Mouse (Mus musculus): ENCODE data around the gene Klk10. TPM values are rescaled to one million over a fixed set of nuclear protein-coding genes. Genes with fewer than 3 reads are reported as not detected.
A peak's percentile ranks its signal among the peaks of the same experiment; 100 is the strongest.

Gene Klk10
- polyA plus RNA-seq, 1 experiment from 2014 or later, result 0.10 TPM

DNA sequence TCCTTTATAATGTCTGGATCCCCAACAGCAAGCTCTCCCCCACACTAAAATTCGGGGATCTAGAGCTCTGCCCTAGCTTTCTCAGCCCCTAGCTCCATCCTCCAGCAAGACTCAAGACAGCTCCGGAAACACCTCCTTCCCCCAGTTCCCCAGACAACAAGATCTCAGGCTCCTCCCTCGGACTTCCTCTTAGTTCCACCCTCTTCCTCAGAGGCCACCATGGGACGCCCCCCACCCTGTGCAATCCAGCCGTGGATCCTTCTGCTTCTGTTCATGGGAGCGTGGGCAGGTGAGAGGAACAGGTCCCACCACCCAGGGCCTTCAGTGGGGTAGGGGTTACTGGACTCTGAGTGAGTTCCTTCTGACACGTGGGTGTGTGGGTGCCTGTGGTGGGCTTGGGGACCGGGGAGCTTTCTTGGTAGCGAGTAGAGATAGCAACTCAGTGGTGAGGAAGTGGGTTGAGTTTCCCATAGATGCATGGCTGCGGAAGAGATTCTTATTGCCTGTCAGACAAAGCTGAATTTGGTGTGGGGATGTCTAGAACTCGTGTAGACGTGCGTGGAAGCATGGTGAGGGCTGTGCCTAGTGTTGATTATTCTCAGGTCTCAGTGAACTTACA lies 17.1 kb downstream of the Klk10 start:
- H3K27me3 ChIP-seq, result peaks cover 22% of the 10 kb centered on the region; the same call in 1 of the 2 replicates
- 42% methylated on average over 13 of the region's 13 CpGs for WGBS
- peak; percentile 58 for ATAC-seq (ENCODE audit: low FRiP score, low read depth)
- no peaks in the 10 kb centered on the region for H3K36me3 ChIP-seq
- peak overlapping the region; percentile 47 for H3K4me3 ChIP-seq
- H3K4me1 ChIP-seq (replicated peaks), result peaks cover 17% of the 10 kb centered on the region
- 0 out of 2 replicates have a peak overlapping the region, but pooled peaks have one; percentile 36 for H3K9ac ChIP-seq
- no peaks in the 10 kb centered on the region for H3K9me3 ChIP-seq
- no peak overlapping the region for H3K27ac ChIP-seq (replicated peaks)
- peak overlapping the region; percentile 76 for H3K4me2 ChIP-seq

DNA sequence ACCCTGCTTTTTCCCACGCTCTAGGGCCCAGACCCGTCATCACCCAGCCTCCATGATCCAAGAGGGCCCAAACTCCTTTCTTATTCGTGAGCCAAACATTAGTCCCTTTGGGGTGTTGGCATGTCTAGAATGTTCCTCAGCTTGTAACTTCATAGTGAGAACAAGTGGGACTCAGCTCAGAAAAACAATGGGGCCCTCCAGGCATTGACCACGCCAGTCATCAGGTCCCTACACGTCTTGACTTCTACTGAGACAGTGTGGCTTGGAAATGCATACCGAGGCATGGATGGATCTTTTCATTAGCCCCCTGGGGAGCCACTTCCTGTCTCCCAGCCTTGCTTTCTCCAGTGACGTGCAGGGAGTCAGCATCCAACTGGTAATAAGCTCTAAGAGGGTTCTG lies 19.0 kb downstream of the Klk10 start:
- Histone ChIP-seq H3K9ac (no peak overlapping the region), H3K4me3 (no peak overlapping the region), H3K27ac (replicated peaks) (no peak overlapping the region), H3K4me1 (replicated peaks) (peaks cover 17% of the 10 kb centered on the region), H3K27me3 (peaks cover 22% of the 10 kb centered on the region; the same call in 1 of the 2 replicates), H3K36me3 (no peaks in the 10 kb centered on the region), H3K9me3 (no peaks in the 10 kb centered on the region), H3K4me2 (no peak overlapping the region)
- no peak for ATAC-seq (ENCODE audit: low FRiP score, low read depth)
- WGBS, result 77% methylated on average over 7 of the region's 7 CpGs

DNA sequence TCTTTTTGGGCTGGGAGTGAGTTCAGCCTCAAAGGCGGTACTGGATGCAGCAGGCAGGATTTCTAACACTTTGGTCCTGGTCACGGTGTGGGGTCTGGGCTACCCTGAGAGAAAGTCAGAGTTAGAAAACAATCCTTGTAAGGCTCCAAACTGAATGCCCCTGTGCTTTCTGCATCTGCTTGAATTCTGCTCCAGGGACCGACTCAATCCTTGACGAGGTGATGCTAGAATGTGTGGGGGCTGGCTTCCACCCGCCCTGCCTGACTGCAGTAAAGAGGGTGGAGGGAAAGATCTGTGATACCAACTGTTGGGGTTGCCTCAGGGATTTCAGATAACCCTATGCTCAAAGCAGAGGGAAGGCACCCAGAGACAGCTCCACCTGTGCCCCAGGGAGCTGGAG lies 30.2 kb downstream of the Klk10 start, which contains the start of gene Klk7:
TSS of gene Klk7 (plus strand) at position 301 of the 400 bp plus-strand sequence.
- no peaks in the 10 kb centered on the region for H3K27me3 ChIP-seq
- no peak within 1 kb of the TSS for H3K27ac ChIP-seq (replicated peaks)
- no peak for ATAC-seq (ENCODE audit: low FRiP score, low read depth)
- no peak within 1 kb of the TSS for H3K4me2 ChIP-seq
- H3K4me1 ChIP-seq (replicated peaks), result no peaks in the 10 kb centered on the region
- no peaks in the 10 kb centered on the region for H3K36me3 ChIP-seq
- no peaks in the 10 kb centered on the region for H3K9me3 ChIP-seq
- H3K9ac ChIP-seq, result no peak within 1 kb of the TSS
- H3K4me3 ChIP-seq, result no peak within 1 kb of the TSS
- 53% methylated on average over 5 of the region's 5 CpGs for WGBS

DNA sequence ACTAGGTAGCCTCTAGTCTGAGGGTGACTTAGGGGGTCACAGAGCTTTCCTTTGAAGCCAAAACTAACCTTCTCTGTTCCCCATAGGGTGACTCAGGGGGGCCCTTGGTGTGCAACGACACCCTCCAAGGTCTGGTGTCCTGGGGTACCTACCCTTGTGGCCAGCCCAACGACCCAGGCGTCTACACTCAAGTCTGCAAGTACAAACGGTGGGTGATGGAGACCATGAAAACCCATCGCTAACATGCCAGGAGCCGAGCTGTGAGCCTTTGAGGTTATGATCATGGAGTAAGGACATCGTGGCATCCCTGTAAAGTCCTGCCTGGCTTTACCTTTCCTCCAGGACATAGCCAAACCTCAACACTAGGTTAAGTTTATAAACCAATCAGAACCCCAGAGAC lies 34.4 kb downstream of the Klk10 start:
- no peak overlapping the region for H3K27ac ChIP-seq (replicated peaks)
- H3K9ac ChIP-seq, result no peak overlapping the region
- H3K4me1 ChIP-seq (replicated peaks), result no peaks in the 10 kb centered on the region
- no peak for ATAC-seq (ENCODE audit: low FRiP score, low read depth)
- H3K4me3 ChIP-seq, result no peak overlapping the region
- no peaks in the 10 kb centered on the region for H3K9me3 ChIP-seq
- no peaks in the 10 kb centered on the region for H3K36me3 ChIP-seq
- no peak overlapping the region for H3K4me2 ChIP-seq
- WGBS, result 89% methylated on average over 7 of the region's 7 CpGs
- no peaks in the 10 kb centered on the region for H3K27me3 ChIP-seq

DNA sequence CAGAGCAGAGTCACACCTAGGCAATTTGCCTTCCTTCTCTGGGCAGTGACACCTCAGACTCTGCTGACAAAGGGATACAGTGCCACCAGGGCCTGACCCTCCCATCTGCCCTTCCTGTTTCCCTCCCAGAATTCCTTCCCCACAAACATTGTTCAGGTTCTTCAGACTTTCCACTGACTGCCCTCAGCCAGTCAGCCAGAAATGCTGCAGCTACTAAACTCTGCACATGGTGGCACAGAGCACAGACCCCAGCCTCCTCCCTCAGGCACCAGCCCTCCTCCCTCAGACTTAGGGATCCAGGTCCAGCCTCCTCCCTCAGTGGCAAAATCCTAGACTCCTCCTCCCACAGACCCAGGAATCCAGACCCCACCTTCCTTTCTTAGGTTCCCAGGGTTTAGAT lies 35.9 kb downstream of the Klk10 start:
- Histone ChIP-seq H3K9me3 (no peaks in the 10 kb centered on the region), H3K36me3 (no peaks in the 10 kb centered on the region), H3K4me3 (no peak overlapping the region), H3K27ac (replicated peaks) (no peak overlapping the region), H3K27me3 (no peaks in the 10 kb centered on the region), H3K9ac (no peak overlapping the region), H3K4me1 (replicated peaks) (no peaks in the 10 kb centered on the region), H3K4me2 (no peak overlapping the region)
- no peak for ATAC-seq (ENCODE audit: low FRiP score, low read depth)

DNA sequence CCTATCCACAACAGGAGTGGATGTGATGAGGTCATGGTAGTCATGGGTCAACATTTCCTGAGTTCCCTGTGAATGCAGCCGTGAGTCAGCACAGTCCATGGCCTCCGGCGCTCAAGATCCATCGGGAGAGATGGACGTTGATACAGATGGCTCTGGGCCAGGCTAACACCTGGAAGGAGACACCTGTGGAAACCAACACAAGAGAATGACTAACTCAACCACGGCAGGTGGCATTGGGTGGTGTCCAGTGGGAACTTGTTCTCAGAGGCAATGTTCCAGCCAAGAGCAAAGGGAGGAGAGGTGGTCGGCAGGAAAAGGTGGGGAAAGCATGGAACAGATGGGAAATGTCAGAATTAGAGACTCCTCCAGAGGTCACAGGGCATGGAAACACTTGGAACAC lies 40.7 kb downstream of the Klk10 start:
- Histone ChIP-seq H3K4me2 (no peak overlapping the region), H3K9me3 (no peaks in the 10 kb centered on the region), H3K27ac (replicated peaks) (no peak overlapping the region), H3K36me3 (no peaks in the 10 kb centered on the region), H3K9ac (no peak overlapping the region), H3K27me3 (no peaks in the 10 kb centered on the region), H3K4me1 (replicated peaks) (no peaks in the 10 kb centered on the region), H3K4me3 (no peak overlapping the region)
- no peak for ATAC-seq (ENCODE audit: low FRiP score, low read depth)
- 96% methylated on average over 7 of the region's 7 CpGs for WGBS

DNA sequence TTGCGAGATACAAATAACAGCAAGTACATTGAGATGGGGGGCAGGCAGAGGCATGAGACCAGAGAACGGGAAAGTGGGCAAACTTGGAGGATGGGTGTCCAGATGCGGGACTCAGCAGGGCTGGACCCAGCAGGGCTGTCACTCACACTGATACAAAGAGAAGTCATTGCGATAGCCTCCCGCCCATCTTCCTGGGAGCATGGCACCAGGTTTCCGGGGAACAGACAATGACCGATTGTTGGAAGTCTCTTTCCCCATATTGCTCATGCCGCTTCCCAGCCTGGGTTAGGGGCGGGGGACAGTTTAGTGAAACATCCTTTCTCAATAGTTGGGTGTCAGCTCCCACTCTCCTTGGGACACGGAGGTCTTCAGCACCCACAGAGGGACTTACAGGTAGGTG lies 43.4 kb downstream of the Klk10 start, which contains the start of gene Klk6:
TSS of gene Klk6 (plus strand) at position 301 of the 400 bp plus-strand sequence.
- Histone ChIP-seq H3K36me3 (no peaks in the 10 kb centered on the region), H3K9me3 (no peaks in the 10 kb centered on the region), H3K9ac (no peak within 1 kb of the TSS), H3K27ac (replicated peaks) (no peak within 1 kb of the TSS), H3K4me1 (replicated peaks) (no peaks in the 10 kb centered on the region), H3K4me2 (no peak within 1 kb of the TSS), H3K4me3 (no peak within 1 kb of the TSS), H3K27me3 (no peaks in the 10 kb centered on the region)
- 69% methylated on average over 10 of the region's 10 CpGs for WGBS
- ATAC-seq (ENCODE audit: low FRiP score, low read depth), result no peak

DNA sequence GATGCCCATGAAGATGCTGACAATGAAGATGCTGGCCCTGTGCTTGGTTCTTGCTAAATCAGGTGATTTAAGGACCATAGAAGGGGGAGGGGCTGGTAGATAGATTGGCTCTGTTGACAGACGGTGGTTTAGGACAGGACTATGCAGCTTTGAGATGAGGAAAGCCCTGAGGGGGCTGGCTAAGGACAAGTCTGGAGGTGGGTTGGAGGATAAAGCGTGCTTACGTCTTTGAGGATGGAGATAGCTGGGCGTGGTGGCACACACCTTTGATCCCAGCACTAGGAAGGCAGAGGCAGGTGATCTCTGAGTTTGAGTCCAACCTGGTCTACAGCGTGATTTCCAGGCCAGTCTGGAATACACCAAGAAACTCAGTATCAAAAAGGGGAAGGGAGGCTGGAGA lies 45.2 kb downstream of the Klk10 start:
- Histone ChIP-seq H3K36me3 (no peaks in the 10 kb centered on the region), H3K27ac (replicated peaks) (no peak overlapping the region), H3K4me2 (no peak overlapping the region), H3K4me1 (replicated peaks) (no peaks in the 10 kb centered on the region), H3K4me3 (no peak overlapping the region), H3K9me3 (no peaks in the 10 kb centered on the region), H3K9ac (no peak overlapping the region), H3K27me3 (no peaks in the 10 kb centered on the region)
- ATAC-seq (ENCODE audit: low FRiP score, low read depth), result no peak
- WGBS, result 93% methylated on average over 5 of the region's 5 CpGs

DNA sequence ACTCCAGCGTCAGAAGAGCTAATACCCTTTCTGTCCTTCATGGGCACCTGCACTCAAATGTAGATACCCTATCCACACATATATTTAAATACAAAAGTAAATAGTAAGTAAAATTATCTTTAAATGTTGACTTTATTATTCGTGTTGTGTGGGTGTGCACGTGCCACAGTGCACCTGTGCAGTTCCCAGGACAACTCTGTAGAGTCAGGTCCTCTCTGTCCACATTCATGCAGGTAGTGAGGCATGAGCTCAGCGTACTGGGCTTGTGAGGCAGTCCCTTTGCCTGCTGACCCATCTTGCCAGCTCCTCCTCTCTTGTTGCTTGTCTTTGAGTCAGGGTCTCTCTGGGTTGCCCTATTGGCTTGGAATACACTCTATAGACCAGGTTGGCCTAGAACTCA lies 46.9 kb downstream of the Klk10 start:
- no peak for ATAC-seq (ENCODE audit: low FRiP score, low read depth)
- H3K4me2 ChIP-seq, result no peak overlapping the region
- H3K4me3 ChIP-seq, result no peak overlapping the region
- H3K4me1 ChIP-seq (replicated peaks), result no peaks in the 10 kb centered on the region
- H3K36me3 ChIP-seq, result no peaks in the 10 kb centered on the region
- H3K27me3 ChIP-seq, result no peaks in the 10 kb centered on the region
- H3K27ac ChIP-seq (replicated peaks), result no peak overlapping the region
- H3K9me3 ChIP-seq, result no peaks in the 10 kb centered on the region
- H3K9ac ChIP-seq, result no peak overlapping the region
- WGBS, result 88% methylated on average over 4 of the region's 4 CpGs

DNA sequence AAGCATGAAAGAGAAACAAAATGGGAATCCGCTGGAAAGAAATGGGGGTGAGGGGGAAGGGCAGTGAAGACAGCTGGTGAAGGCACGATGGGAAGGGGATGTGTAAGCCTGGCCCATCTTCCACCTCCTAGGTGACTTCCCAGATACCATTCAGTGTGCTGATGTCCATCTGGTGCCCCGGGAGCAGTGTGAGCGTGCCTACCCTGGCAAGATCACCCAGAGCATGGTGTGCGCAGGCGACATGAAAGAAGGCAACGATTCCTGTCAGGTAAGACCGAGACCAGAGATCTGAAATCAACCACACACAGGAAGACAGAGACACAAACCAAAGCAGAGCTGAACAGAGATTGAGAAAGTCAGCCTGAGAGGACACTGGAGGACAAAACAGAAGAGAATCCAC lies 48.2 kb downstream of the Klk10 start:
- H3K4me1 ChIP-seq (replicated peaks), result no peaks in the 10 kb centered on the region
- ATAC-seq (ENCODE audit: low FRiP score, low read depth), result no peak
- H3K27ac ChIP-seq (replicated peaks), result no peak overlapping the region
- no peaks in the 10 kb centered on the region for H3K9me3 ChIP-seq
- H3K9ac ChIP-seq, result no peak overlapping the region
- no peak overlapping the region for H3K4me2 ChIP-seq
- H3K36me3 ChIP-seq, result no peaks in the 10 kb centered on the region
- WGBS, result 94% methylated on average over 8 of the region's 8 CpGs
- H3K27me3 ChIP-seq, result no peaks in the 10 kb centered on the region
- no peak overlapping the region for H3K4me3 ChIP-seq

Other genes with a start within 250 kb of the Klk10 start
- 1.6 and 1.7 TPM in 2 replicates for gene Cd33, start 236.6 kb upstream of the Klk10 start, polyA plus RNA-seq (2015; fragmentation: Nextera tagmentation; extraction: Ambion mirVana)
- gene Zfp658, start 218.8 kb upstream of the Klk10 start, polyA plus RNA-seq (2015; fragmentation: Nextera tagmentation; extraction: Ambion mirVana), result 7.3 and 8.5 TPM in 2 replicates
- gene Zfp719, start 201.4 kb upstream of the Klk10 start, polyA plus RNA-seq (2015; fragmentation: Nextera tagmentation; extraction: Ambion mirVana), result 14.2 and 14.8 TPM in 2 replicates
- 0.47 and 0.54 TPM in 2 replicates for gene Zfp819, start 173.9 kb upstream of the Klk10 start, polyA plus RNA-seq (2015; fragmentation: Nextera tagmentation; extraction: Ambion mirVana)
- gene Ceacam18, start 146.3 kb upstream of the Klk10 start, polyA plus RNA-seq (2015; fragmentation: Nextera tagmentation; extraction: Ambion mirVana), result 0.08 TPM in 2 replicates
- gene Siglece, start 120.9 kb upstream of the Klk10 start, polyA plus RNA-seq (2015; fragmentation: Nextera tagmentation; extraction: Ambion mirVana), result 0.33 and 0.36 TPM in 2 replicates
- gene Ctu1, start 109.0 kb upstream of the Klk10 start, polyA plus RNA-seq (2015; fragmentation: Nextera tagmentation; extraction: Ambion mirVana), result 21.4 and 21.5 TPM in 2 replicates
- gene Klk14, start 90.6 kb upstream of the Klk10 start, polyA plus RNA-seq (2015; fragmentation: Nextera tagmentation; extraction: Ambion mirVana), result not detected in 2 replicates
- gene Klk13, start 68.5 kb upstream of the Klk10 start, polyA plus RNA-seq (2015; fragmentation: Nextera tagmentation; extraction: Ambion mirVana), result 0.17 and 0.18 TPM in 2 replicates
- gene Klk12, start 12.1 kb upstream of the Klk10 start, polyA plus RNA-seq (2015; fragmentation: Nextera tagmentation; extraction: Ambion mirVana), result 0.14 TPM in 1 of 2 replicates, not detected in the other
- 0.22 and 0.27 TPM in 2 replicates for gene Klk11, start 6.4 kb upstream of the Klk10 start, polyA plus RNA-seq (2015; fragmentation: Nextera tagmentation; extraction: Ambion mirVana)
- 0.13 and 0.14 TPM in 2 replicates for gene Klk9, start 10.9 kb downstream of the Klk10 start, polyA plus RNA-seq (2015; fragmentation: Nextera tagmentation; extraction: Ambion mirVana)
- 10.1 TPM in 2 replicates for gene Klk8, start 16.5 kb downstream of the Klk10 start, polyA plus RNA-seq (2015; fragmentation: Nextera tagmentation; extraction: Ambion mirVana)
- gene Klk7, start 30.3 kb downstream of the Klk10 start, polyA plus RNA-seq (2015; fragmentation: Nextera tagmentation; extraction: Ambion mirVana), result 0.13 TPM in 1 of 2 replicates, not detected in the other
- gene Klk6, start 43.5 kb downstream of the Klk10 start, polyA plus RNA-seq (2015; fragmentation: Nextera tagmentation; extraction: Ambion mirVana), result not detected in 2 replicates
- not detected in 2 replicates for gene Klk5, start 60.9 kb downstream of the Klk10 start, polyA plus RNA-seq (2015; fragmentation: Nextera tagmentation; extraction: Ambion mirVana)
- gene Klk4, start 100.1 kb downstream of the Klk10 start, polyA plus RNA-seq (2015; fragmentation: Nextera tagmentation; extraction: Ambion mirVana), result 1.7 and 2.6 TPM in 2 replicates
- gene Klk15, start 152.7 kb downstream of the Klk10 start, polyA plus RNA-seq (2015; fragmentation: Nextera tagmentation; extraction: Ambion mirVana), result not detected in 2 replicates
- not detected in 2 replicates for gene Klk1b8, start 169.6 kb downstream of the Klk10 start, polyA plus RNA-seq (2015; fragmentation: Nextera tagmentation; extraction: Ambion mirVana)
- not detected in 2 replicates for gene Klk1b1, start 185.7 kb downstream of the Klk10 start, polyA plus RNA-seq (2015; fragmentation: Nextera tagmentation; extraction: Ambion mirVana)
- not detected in 2 replicates for gene Klk1b9, start 195.0 kb downstream of the Klk10 start, polyA plus RNA-seq (2015; fragmentation: Nextera tagmentation; extraction: Ambion mirVana)
- gene Klk1b11, start 214.8 kb downstream of the Klk10 start, polyA plus RNA-seq (2015; fragmentation: Nextera tagmentation; extraction: Ambion mirVana), result not detected in 2 replicates
- not detected in 2 replicates for gene Klk1b26, start 231.1 kb downstream of the Klk10 start, polyA plus RNA-seq (2015; fragmentation: Nextera tagmentation; extraction: Ambion mirVana)

Measured in hindbrain, embryonic 15.5 days (tissue).